Mouse (Mus musculus) neural tube, embryonic 10.5 days (tissue): ENCODE measurements at regions not wholly inside any gene's neighbourhood (a gene's known extent, or its start where the extent isn't known, plus 50 kb on each side); places are given as distances from the start of the nearest gene placed in this dataset.

Source experiments
- DNase-seq: peaks from one replicate; pipeline ENCODE4 v3.0.0-alpha.2; 2017; ENCODE audit warnings: low spot score; ENCODE audit errors: extremely low spot score

GRCm38 (mm10) chr1:133549816-133550215 lies 60.3 kb downstream of the Snrpe start:
- no peak for DNase-seq

- no peak for DNase-seq
Observed at GRCm38 (mm10) chr1:133548971-133549370, 61.1 kb downstream of the Snrpe start.

- DNase-seq: no peak
Observed at GRCm38 (mm10) chr1:133547541-133547940, 62.5 kb downstream of the Snrpe start.

GRCm38 (mm10) chr1:133544996-133545395 lies 65.1 kb downstream of the Snrpe start:
- DNase-seq: no peak

- DNase-seq: peak; percentile 9
Observed at GRCm38 (mm10) chr1:133543751-133544150, 66.3 kb downstream of the Snrpe start.

- no peak for DNase-seq
Observed at GRCm38 (mm10) chr1:133541996-133542775, 67.9 kb downstream of the Snrpe start.

GRCm38 (mm10) chr1:133530698-133531097 lies 79.4 kb downstream of the Snrpe start:
- DNase-seq: no peak

- DNase-seq: no peak
Observed at GRCm38 (mm10) chr1:133529817-133530216, 80.3 kb downstream of the Snrpe start.

- DNase-seq: no peak
Observed at GRCm38 (mm10) chr1:133527651-133528385, 82.3 kb downstream of the Snrpe start.

- no peak for DNase-seq
Observed at GRCm38 (mm10) chr1:133522825-133523224, 87.3 kb downstream of the Snrpe start.

- no peak for DNase-seq
Observed at GRCm38 (mm10) chr1:133520652-133521051, 89.4 kb downstream of the Snrpe start.

GRCm38 (mm10) chr1:133517020-133517419 lies 92.8 kb upstream of the Sox13 start:
- no peak for DNase-seq

- DNase-seq: no peak
Observed at GRCm38 (mm10) chr1:133504116-133504515, 79.9 kb upstream of the Sox13 start.

GRCm38 (mm10) chr1:133503336-133503735 lies 79.2 kb upstream of the Sox13 start:
- no peak for DNase-seq

- no peak for DNase-seq
Observed at GRCm38 (mm10) chr1:133501016-133501415, 76.8 kb upstream of the Sox13 start.

- DNase-seq: peak; percentile 80
Observed at GRCm38 (mm10) chr1:133492986-133493741, 69.0 kb upstream of the Sox13 start.

GRCm38 (mm10) chr1:133492291-133492985 lies 68.3 kb upstream of the Sox13 start:
- peak; percentile 78 for DNase-seq

- DNase-seq: no peak
Observed at GRCm38 (mm10) chr1:133491857-133492290, 67.7 kb upstream of the Sox13 start.

- no peak for DNase-seq
Observed at GRCm38 (mm10) chr1:133487171-133487901, 63.2 kb upstream of the Sox13 start.

- DNase-seq: no peak
Observed at GRCm38 (mm10) chr1:133486370-133486769, 62.2 kb upstream of the Sox13 start.

- no peak for DNase-seq
Observed at GRCm38 (mm10) chr1:133482891-133483290, 58.7 kb upstream of the Sox13 start.
